Mouse (Mus musculus) lung, embryonic 14.5 days (tissue): ENCODE results near the gene Serpinb1c. TPM values are rescaled to one million over a fixed set of nuclear protein-coding genes. Genes with fewer than 3 reads are reported as not detected.
A peak's percentile ranks its signal among the peaks of the same experiment; 100 is the strongest.
"Not testable (repeated sequence)": the region's sequence is repeated elsewhere in the genome, so short reads cannot be mapped to it uniquely, and the experiment has no call there.

ENCODE experiments used
- ATAC-seq: fragments of 200-750 bp; cut with Nextera tagmentation; 2 replicates; pipeline ENCODE4 v1.8.0; 2017; ENCODE audit warnings: mild to moderate bottlenecking, moderate TSS enrichment, moderate library complexity; ENCODE audit not compliant: insufficient read depth
- DNase-seq: peaks from one replicate; pipeline ENCODE4 v3.0.0-alpha.2; 2015
- H3K27ac ChIP-seq: fragments of 300-500 bp; sonication (generic); 2 replicates; pipeline ENCODE4 v1.5.1; 2014; ENCODE audit warnings: low read depth, mild to moderate bottlenecking, moderate library complexity
- H3K27me3 ChIP-seq: fragments of 300-500 bp; sonication (generic); 2 replicates; pipeline ENCODE4 v1.6.1; 2014; ENCODE audit warnings: low read length, control low read depth; ENCODE audit not compliant: insufficient read depth
- H3K36me3 ChIP-seq: fragments of 300-500 bp; sonication (generic); 2 replicates; pipeline ENCODE4 v1.6.1; 2014; ENCODE audit warnings: control low read depth; ENCODE audit not compliant: insufficient read depth
- H3K4me1 ChIP-seq: fragments of 300-500 bp; sonication (generic); 2 replicates; pipeline ENCODE4 v1.6.1; 2014; ENCODE audit warnings: antibody characterized with exemption, control low read depth; ENCODE audit not compliant: insufficient read depth
- H3K4me2 ChIP-seq: fragments of 300-500 bp; sonication (generic); 2 replicates; pipeline ENCODE4 v1.6.1; 2014; ENCODE audit warnings: mild to moderate bottlenecking
- H3K4me3 ChIP-seq: fragments of 300-500 bp; sonication (generic); 2 replicates; pipeline ENCODE4 v1.5.1; 2014; ENCODE audit warnings: low read depth, low read length
- H3K9ac ChIP-seq: fragments of 300-500 bp; sonication (generic); 2 replicates; pipeline ENCODE4 v1.6.1; 2014
- H3K9me3 ChIP-seq: fragments of 300-500 bp; sonication (generic); 2 replicates; pipeline ENCODE4 v1.6.1; 2016; ENCODE audit warnings: low read depth, low read length, control low read depth
- CTCF ChIP-seq: IDR thresholded peaks from 2 replicates; pipeline ENCODE4 v1.5.1; 2016; ENCODE audit warnings: antibody characterized with exemption, low read depth
- whole genome bisulfite sequencing: fragments of 180-500 bp; shearing (Covaris S2); extraction: QIAGEN DNeasy Blood & Tissue Kit; methylation state at CpG from one replicate; pipeline ENCODE4 v1.1.7; 2014; 5-methylcytosine and 5-hydroxymethylcytosine counted together
- polyA plus RNA-seq: library from polyadenylated mRNA; unstranded; fragments of >200 nt; fragmentation: Nextera tagmentation; extraction: Ambion mirVana; gene quantifications from 2 replicates; pipeline ENCODE4 v1.2.1, GENCODE M21; 2014

The Serpinb1c gene
- not detected in 2 replicates for polyA plus RNA-seq

DNA sequence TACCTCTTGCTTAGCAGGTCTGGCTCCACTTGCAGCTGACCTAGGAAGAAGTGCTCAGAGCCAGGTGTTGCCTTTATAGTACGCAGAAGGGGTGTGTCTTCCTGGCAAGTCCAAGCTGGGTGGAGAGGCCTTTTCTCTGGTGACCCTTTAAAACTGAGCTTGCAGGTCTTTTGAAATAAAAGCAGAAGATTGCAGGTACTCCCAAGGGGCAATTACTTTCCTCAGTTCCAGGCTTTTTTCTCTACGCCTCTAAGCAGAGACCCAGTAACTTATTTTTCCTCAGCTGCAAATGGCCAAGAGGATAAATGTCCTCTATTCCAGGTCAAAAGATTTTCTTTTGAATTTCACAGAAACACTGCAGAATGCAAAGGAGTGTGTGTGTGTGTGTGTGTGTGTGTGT is at the start of gene Serpinb1c:
Serpinb1c (minus strand) TSS at position 101 of the 400 bp plus-strand sequence.
- TF ChIP-seq CTCF, result no peak
- no peak for ATAC-seq
- no peaks in the 10 kb centered on the region for H3K27me3 ChIP-seq
- H3K9ac ChIP-seq, result no peak within 1 kb of the TSS
- no peak within 1 kb of the TSS for H3K4me2 ChIP-seq
- no peak within 1 kb of the TSS for H3K4me3 ChIP-seq
- H3K9me3 ChIP-seq, result no peaks in the 10 kb centered on the region
- no peaks in the 10 kb centered on the region for H3K4me1 ChIP-seq
- no peak for DNase-seq
- H3K36me3 ChIP-seq, result no peaks in the 10 kb centered on the region
- WGBS, result 69% methylated on average over 2 of the region's 2 CpGs
- no peak within 1 kb of the TSS for H3K27ac ChIP-seq

DNA sequence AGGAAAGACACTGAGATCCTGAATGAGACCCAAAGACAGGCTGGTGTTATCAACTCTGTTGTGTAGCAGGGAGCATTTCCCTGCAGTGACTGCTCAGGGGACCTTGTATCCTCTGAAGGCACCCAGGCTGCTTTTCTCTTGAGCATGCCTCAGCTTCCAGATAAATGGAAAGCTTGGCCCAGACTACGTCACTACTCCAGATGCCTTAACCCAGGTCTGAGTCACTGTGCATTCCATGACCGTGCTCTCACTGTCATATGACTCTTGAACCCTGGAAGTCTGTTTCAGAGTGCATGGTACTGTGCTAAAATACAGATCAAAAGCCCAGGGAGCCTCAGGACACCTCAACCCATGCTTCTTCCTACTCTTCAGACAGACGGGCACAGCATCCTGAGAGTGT is 41.2 kb upstream of the Serpinb1c start:
- H3K9ac ChIP-seq, H3K27me3 ChIP-seq, DNase-seq, H3K4me2 ChIP-seq, H3K36me3 ChIP-seq, H3K9me3 ChIP-seq, H3K4me3 ChIP-seq, H3K4me1 ChIP-seq, ATAC-seq, H3K27ac ChIP-seq: not testable (repeated sequence)
- 60% methylated on average over 3 of the region's 3 CpGs for WGBS

DNA sequence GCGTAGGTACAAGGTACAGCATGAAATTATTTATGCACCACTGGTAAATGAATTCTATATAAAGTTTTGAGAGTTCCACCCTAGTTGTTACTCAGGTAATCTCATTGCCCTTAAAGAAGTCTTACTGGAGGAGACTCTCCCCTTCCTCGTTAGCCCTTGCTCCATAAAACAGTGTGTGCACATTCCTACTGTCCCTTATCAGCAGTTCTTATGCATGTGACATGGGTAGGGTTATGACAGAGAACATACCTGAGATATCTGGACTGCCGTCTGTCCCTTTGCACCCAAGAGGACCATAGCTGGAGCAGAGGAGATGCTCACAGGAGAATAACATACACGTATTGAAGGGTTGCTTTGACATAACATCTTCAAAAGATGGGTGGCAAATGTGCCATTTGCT is 40.3 kb upstream of the Serpinb1c start:
- H3K4me3 ChIP-seq, H3K27me3 ChIP-seq, ATAC-seq, H3K36me3 ChIP-seq, DNase-seq, H3K9me3 ChIP-seq, H3K4me2 ChIP-seq, H3K9ac ChIP-seq, H3K4me1 ChIP-seq, H3K27ac ChIP-seq: not testable (repeated sequence)
- 66% methylated on average over 4 of the region's 4 CpGs for WGBS

GRCm38 (mm10) chr13:32934706-32935381 is 36.8 kb upstream of the Serpinb1c start:
- no peak for ATAC-seq
- 0% methylated on average over 1 of the region's 1 CpGs for WGBS
- Histone ChIP-seq H3K4me1 (no peaks in the 10 kb centered on the region), H3K4me2 (no peak overlapping the region), H3K36me3 (no peaks in the 10 kb centered on the region), H3K4me3 (no peak overlapping the region), H3K9ac (no peak overlapping the region), H3K9me3 (no peaks in the 10 kb centered on the region), H3K27me3 (no peaks in the 10 kb centered on the region), H3K27ac (no peak overlapping the region)
- DNase-seq, result no peak
- no peak for TF ChIP-seq CTCF

- no peak for TF ChIP-seq CTCF
- H3K4me3 ChIP-seq, result no peak overlapping the region
- no peak overlapping the region for H3K4me2 ChIP-seq
- no peaks in the 10 kb centered on the region for H3K9me3 ChIP-seq
- WGBS, result 61% methylated on average over 2 of the region's 2 CpGs
- DNase-seq (no peak), ATAC-seq (no peak)
- no peak overlapping the region for H3K27ac ChIP-seq
- no peak overlapping the region for H3K9ac ChIP-seq
- no peaks in the 10 kb centered on the region for H3K27me3 ChIP-seq
- H3K4me1 ChIP-seq, result no peaks in the 10 kb centered on the region
- H3K36me3 ChIP-seq, result no peaks in the 10 kb centered on the region
These were observed 31.2 kb upstream of the Serpinb1c start for GRCm38 (mm10) chr13:32929107-32929750.

- 0 out of 2 replicates have a peak overlapping the region, but pooled peaks have one; percentile 3 for H3K27ac ChIP-seq
- no peak overlapping the region for H3K4me3 ChIP-seq
- H3K36me3 ChIP-seq, result no peaks in the 10 kb centered on the region
- ATAC-seq (no peak), DNase-seq (no peak)
- WGBS, result 62% methylated on average over 1 of the region's 1 CpGs
- TF ChIP-seq CTCF, result no peak
- no peaks in the 10 kb centered on the region for H3K9me3 ChIP-seq
- H3K9ac ChIP-seq, result no peak overlapping the region
- H3K27me3 ChIP-seq, result no peaks in the 10 kb centered on the region
- no peak overlapping the region for H3K4me2 ChIP-seq
- H3K4me1 ChIP-seq, result no peaks in the 10 kb centered on the region
These were observed 29.2 kb upstream of the Serpinb1c start for GRCm38 (mm10) chr13:32927241-32927640.

DNA sequence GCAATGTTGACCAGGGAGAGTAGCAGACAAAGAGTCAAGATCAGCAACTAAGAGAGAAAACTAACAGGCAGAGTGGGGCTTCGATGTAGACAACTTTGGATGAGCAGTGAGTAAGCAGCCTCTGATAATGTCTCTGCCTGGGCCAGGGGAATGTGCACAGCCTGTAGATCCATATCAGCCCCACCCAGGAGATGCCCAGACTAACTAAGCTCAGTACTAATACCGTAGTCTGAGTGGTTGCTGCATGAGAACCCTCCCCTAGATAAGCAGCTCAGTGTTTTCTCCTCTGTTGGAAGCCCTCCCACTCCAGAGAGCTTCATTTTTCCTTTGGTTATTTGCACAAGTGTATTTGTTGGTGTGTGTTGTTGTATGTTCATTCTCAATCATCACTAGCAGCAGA is 28.6 kb upstream of the Serpinb1c start:
- H3K27me3 ChIP-seq, result no peaks in the 10 kb centered on the region
- H3K4me2 ChIP-seq, result no peak overlapping the region
- no peaks in the 10 kb centered on the region for H3K36me3 ChIP-seq
- H3K9me3 ChIP-seq, result no peaks in the 10 kb centered on the region
- no peaks in the 10 kb centered on the region for H3K4me1 ChIP-seq
- ATAC-seq, result no peak
- DNase-seq, result no peak
- H3K4me3 ChIP-seq, result no peak overlapping the region
- no peak for TF ChIP-seq CTCF
- H3K9ac ChIP-seq, result no peak overlapping the region
- 66% methylated on average over 2 of the region's 2 CpGs for WGBS
- H3K27ac ChIP-seq, result peak overlapping the region; percentile 26; the same call in 1 of the 2 replicates
